In genomic region chr2:177129097-177129496, GRCm38 (mm10) we compare ENCODE assay signal across 8 mouse cellular contexts. TPM values are rescaled to one million over a fixed set of nuclear protein-coding genes. Genes with fewer than 3 reads are reported as not detected.
"Had no signal": no experiment of that assay in that cellular context is flagged by ENCODE, and none has a peak within 500 bp of the region (broad histone marks: within the 10 kb centered on the region; RNA-seq: fewer than 3 reads in every experiment).

No protein-coding gene starts in this region.

RNA-seq across cellular contexts. Expression of gene Gm14401, which starts 55.0 kb away (rescaled TPM):
- polyA plus RNA-seq: large intestine, adult 2 months; liver, embryonic 12.5 days; liver, embryonic 15.5 days; lung, embryonic 15.5 days; midbrain, postnatal 0 days; neural tube, embryonic 12.5 days; stomach, embryonic 14.5 days; thymus, adult 2 months had no signal
